Mouse (Mus musculus): Measurements from ENCODE around the gene Adamts6.

GRCm38 (mm10) chr13:104493466-104493993 lies 205.9 kb downstream of the Adamts6 start:
- TF ChIP-seq POLR2A (IDR thresholded peaks at IDR 0.05; ENCODE audit: insufficient read depth, low read length) (no peak), CTCF (IDR thresholded peaks at IDR 0.05; ENCODE audit: low read depth, low read length) (no peak)
